Mouse (Mus musculus): Measurements from ENCODE around the gene Plin5.

- TF ChIP-seq CHD2 (IDR thresholded peaks at IDR 0.05; ENCODE audit: low read length) = no peak
- TF ChIP-seq MEF2A (IDR thresholded peaks at IDR 0.05; ENCODE audit: borderline replicate concordance, low read depth, low read length) = no peak
- peak; percentile 49 to 89 for TF ChIP-seq CTCF (conservative IDR thresholded peaks at IDR 0.05 in 1 of 2, IDR thresholded peaks at IDR 0.05 in 1 of 2; ENCODE audit: low read depth in 2 of 2, low read length in 2 of 2)
- TF ChIP-seq GABPA (IDR thresholded peaks at IDR 0.05; ENCODE audit: insufficient replicate concordance, low read depth, low read length) = no peak
- TF ChIP-seq ZMIZ1 (IDR thresholded peaks at IDR 0.05; ENCODE audit: low read depth, low read length) = no peak
- no peak for TF ChIP-seq MAX (IDR thresholded peaks at IDR 0.05; ENCODE audit: low read length)
- TF ChIP-seq POLR2AphosphoS2 (IDR thresholded peaks at IDR 0.05; ENCODE audit: low read depth, low read length) = no peak
- no peak for TF ChIP-seq TBP (conservative IDR thresholded peaks at IDR 0.05; ENCODE audit: low read depth, low read length)
Measured at GRCm38 (mm10) chr17:56134463-56134971, 17.1 kb upstream of the Plin5 start.

Data from CH12.LX (cell line).